Mouse (Mus musculus) gastrocnemius, adult 18-20 months (tissue): ENCODE data around the gene Eif2s3x. TPM values are rescaled to one million over a fixed set of nuclear protein-coding genes. Genes with fewer than 3 reads are reported as not detected.
"Not testable (repeated sequence)": the region's sequence is repeated elsewhere in the genome, so short reads cannot be mapped to it uniquely, and the experiment has no call there.

ENCODE experiments used
- DNase-seq: peaks from one replicate; pipeline ENCODE4 v3.0.0; 2021; ENCODE audit warnings: low spot score
- long read RNA-seq, 2 experiments: library from polyadenylated mRNA; stranded (forward); transcript quantifications; one replicate each; pipeline ENCODE4 v2.0.0; 2021
- total RNA-seq, 2 experiments: library from RNA; stranded (reverse); gene quantifications; 2 replicates each; pipeline ENCODE4 v1.2.3; 2021

Eif2s3x gene
- total RNA-seq: 100 to 1,000 TPM in 1 of 2 experiments, 10 to 100 TPM in 1; 77.2 to 102 TPM
- long read RNA-seq, experiment 1, transcript Eif2s3x-201 (12 exons, 3,647 nt): major isoform, 47 of 62 reads
- long read RNA-seq, experiment 1, partial matches to known transcripts: 14 of 62 reads
- long read RNA-seq, experiment 1, other reads (novel, unspliced or antisense): 1 of 62 reads
- long read RNA-seq, experiment 2, transcript Eif2s3x-201 (12 exons, 3,647 nt): major isoform, 61 of 78 reads
- long read RNA-seq, experiment 2, partial matches to known transcripts: 7 of 78 reads
- long read RNA-seq, experiment 2, other reads (novel, unspliced or antisense): 10 of 78 reads

GRCm38 (mm10) chrX:94212597-94213321 is at the start of gene Eif2s3x:
Gene Eif2s3x (minus strand): TSS chrX:94212862.
- peak; percentile 84 for DNase-seq

- no peak for DNase-seq
These were observed 22.9 kb upstream of the Eif2s3x start for GRCm38 (mm10) chrX:94235601-94236000.

- DNase-seq: no peak
These were observed 22.5 kb upstream of the Eif2s3x start for GRCm38 (mm10) chrX:94235190-94235555.

GRCm38 (mm10) chrX:94234532-94235189 is 22.0 kb upstream of the Eif2s3x start, which contains the start of gene Klhl15:
Gene Klhl15 (plus strand): TSS chrX:94234599.
- DNase-seq: peak; percentile 68

- DNase-seq: no peak
These were observed 21.4 kb upstream of the Eif2s3x start for GRCm38 (mm10) chrX:94233936-94234531.

- no peak for DNase-seq
These were observed 20.8 kb upstream of the Eif2s3x start for GRCm38 (mm10) chrX:94233432-94233831.

- no peak for DNase-seq
These were observed 722 bp upstream of the Eif2s3x start for GRCm38 (mm10) chrX:94213384-94213783.

GRCm38 (mm10) chrX:94212264-94212596 is 432 bp downstream of the Eif2s3x start:
- no peak for DNase-seq

GRCm38 (mm10) chrX:94197789-94198188 is 14.9 kb downstream of the Eif2s3x start:
- DNase-seq: no peak

GRCm38 (mm10) chrX:94193901-94194300 is 18.8 kb downstream of the Eif2s3x start:
- not testable (repeated sequence) for DNase-seq

- DNase-seq: no peak
These were observed 27.5 kb downstream of the Eif2s3x start for GRCm38 (mm10) chrX:94185156-94185555.

- DNase-seq: no peak
These were observed 28.8 kb downstream of the Eif2s3x start for GRCm38 (mm10) chrX:94183814-94184213.

GRCm38 (mm10) chrX:94177715-94178340 is 34.8 kb downstream of the Eif2s3x start:
- DNase-seq: peak; percentile 88

GRCm38 (mm10) chrX:94169348-94169747 is 43.3 kb downstream of the Eif2s3x start:
- DNase-seq: no peak

GRCm38 (mm10) chrX:94152251-94152830 is 60.3 kb downstream of the Eif2s3x start:
- no peak for DNase-seq

GRCm38 (mm10) chrX:94150471-94150870 is 62.2 kb downstream of the Eif2s3x start:
- no peak for DNase-seq

GRCm38 (mm10) chrX:94142004-94142771 is 70.5 kb downstream of the Eif2s3x start:
- no peak for DNase-seq

GRCm38 (mm10) chrX:94140080-94140479 is 72.6 kb downstream of the Eif2s3x start:
- no peak for DNase-seq
